Mouse (Mus musculus) midbrain, embryonic 13.5 days (tissue): ENCODE data around the gene BC048507. TPM values are rescaled to one million over a fixed set of nuclear protein-coding genes. Genes with fewer than 3 reads are reported as not detected.
"Not testable (repeated sequence)": the region's sequence is repeated elsewhere in the genome, so short reads cannot be mapped to it uniquely, and the experiment has no call there.

Experiments
- ATAC-seq: fragments of 200-750 bp; cut with Nextera tagmentation; 2 replicates; pipeline ENCODE4 v1.8.0; 2017; ENCODE audit warnings: mild to moderate bottlenecking, moderate TSS enrichment, moderate library complexity
- H3K27ac ChIP-seq: fragments of 300-500 bp; sonication (generic); 2 replicates; pipeline ENCODE4 v1.5.1; 2015; ENCODE audit warnings: inconsistent platforms, mild to moderate bottlenecking, moderate library complexity
- H3K27me3 ChIP-seq: fragments of 300-500 bp; sonication (generic); 2 replicates; pipeline ENCODE4 v1.6.1; 2015; ENCODE audit warnings: mild to moderate bottlenecking, inconsistent platforms
- H3K36me3 ChIP-seq: fragments of 300-500 bp; sonication (generic); 2 replicates; pipeline ENCODE4 v1.6.1; 2015; ENCODE audit warnings: mild to moderate bottlenecking, inconsistent platforms
- H3K4me1 ChIP-seq: fragments of 300-500 bp; sonication (generic); replicated peaks from 2 replicates; pipeline ENCODE4 v1.6.1; 2015; ENCODE audit warnings: inconsistent platforms
- H3K4me2 ChIP-seq: fragments of 300-500 bp; sonication (generic); replicated peaks from 2 replicates; pipeline ENCODE4 v1.6.1; 2015; ENCODE audit warnings: moderate library complexity, mild to moderate bottlenecking, inconsistent platforms
- H3K4me3 ChIP-seq: fragments of 300-500 bp; sonication (generic); replicated peaks from 2 replicates; pipeline ENCODE4 v1.5.1; 2015; ENCODE audit warnings: mild to moderate bottlenecking, inconsistent platforms
- H3K9ac ChIP-seq: fragments of 300-500 bp; sonication (generic); replicated peaks from 2 replicates; pipeline ENCODE4 v1.6.1; 2015; ENCODE audit warnings: mild to moderate bottlenecking, inconsistent platforms
- H3K9me3 ChIP-seq: fragments of 300-500 bp; sonication (generic); 2 replicates; pipeline ENCODE4 v1.6.1; 2016; ENCODE audit warnings: mild to moderate bottlenecking, inconsistent platforms
- WGBS: fragments of 180-500 bp; shearing (Covaris S2); methylation state at CpG from one replicate; pipeline ENCODE4 v1.1.7; 2015; 5-methylcytosine and 5-hydroxymethylcytosine counted together
- polyA plus RNA-seq: library from polyadenylated mRNA; unstranded; fragments of >200 nt; fragmentation: Nextera tagmentation; extraction: Ambion mirVana; gene quantifications from 2 replicates; pipeline ENCODE4 v1.2.1, GENCODE M21; 2015

Gene BC048507
- polyA plus RNA-seq = not detected in 2 replicates

- no peaks in the 10 kb centered on the region for H3K36me3 ChIP-seq
- ATAC-seq = no peak
- H3K27me3 ChIP-seq = no peaks in the 10 kb centered on the region
- 0 out of 2 replicates have a peak, but pooled peaks cover 2% of the 10 kb centered on the region for H3K9me3 ChIP-seq
- H3K4me2 ChIP-seq = no peak within 1 kb of the TSS
- H3K9ac ChIP-seq = no peak within 1 kb of the TSS
- 86% methylated on average over 11 of the region's 11 CpGs for WGBS
- no peak within 1 kb of the TSS for H3K27ac ChIP-seq
- H3K4me3 ChIP-seq = no peak within 1 kb of the TSS
- H3K4me1 ChIP-seq = no peaks in the 10 kb centered on the region
Observed at GRCm38 (mm10) chr13:67863026-67863425, at the start of gene BC048507. Gene BC048507 (plus strand): TSS chr13:67863326.

GRCm38 (mm10) chr13:67813710-67814660 is 49.1 kb upstream of the BC048507 start, which contains the start of gene Zfp273:
Gene Zfp273 (plus strand): TSS chr13:67813740.
- Histone ChIP-seq H3K4me1 (peaks cover 7% of the 10 kb centered on the region; the same call in 1 of the 2 replicates), H3K27ac (peak within 1 kb of the TSS; percentile 78), H3K9ac (peak within 1 kb of the TSS; percentile 76), H3K9me3 (peaks cover 5% of the 10 kb centered on the region), H3K36me3 (peaks cover 18% of the 10 kb centered on the region), H3K4me3 (peak within 1 kb of the TSS; percentile 86), H3K4me2 (peak within 1 kb of the TSS; percentile 72), H3K27me3 (no peaks in the 10 kb centered on the region)
- ATAC-seq = peak; percentile 96
- WGBS = 4% methylated on average over 31 of the region's 31 CpGs

GRCm38 (mm10) chr13:67818636-67819035 is 44.5 kb upstream of the BC048507 start:
- H3K4me2 ChIP-seq = no peak overlapping the region

GRCm38 (mm10) chr13:67830911-67831336 is 32.2 kb upstream of the BC048507 start, which contains the start of gene Gm10037:
Gene Gm10037 (plus strand): TSS chr13:67831106.
- WGBS = 1% methylated on average over 14 of the region's 14 CpGs
- peak; percentile 82 for ATAC-seq
- peak within 1 kb of the TSS; percentile 66 for H3K4me2 ChIP-seq
- peaks cover 3% of the 10 kb centered on the region; the same call in 1 of the 2 replicates for H3K9me3 ChIP-seq
- no peak within 1 kb of the TSS for H3K27ac ChIP-seq
- H3K27me3 ChIP-seq = no peaks in the 10 kb centered on the region
- peak within 1 kb of the TSS; percentile 67 for H3K9ac ChIP-seq
- H3K4me3 ChIP-seq = peak within 1 kb of the TSS; percentile 59
- peaks cover 5% of the 10 kb centered on the region for H3K4me1 ChIP-seq
- peaks cover 12% of the 10 kb centered on the region for H3K36me3 ChIP-seq

More at GRCm38 (mm10) chr13:67818636-67819035, 44.5 kb upstream of the BC048507 start:
- Histone ChIP-seq H3K9me3 (peaks cover 9% of the 10 kb centered on the region), H3K27me3 (no peaks in the 10 kb centered on the region), H3K9ac (no peak overlapping the region), H3K36me3 (peaks cover 46% of the 10 kb centered on the region), H3K4me1 (peaks cover 7% of the 10 kb centered on the region; the same call in 1 of the 2 replicates), H3K27ac (no peak overlapping the region), H3K4me3 (no peak overlapping the region)
- no peak for ATAC-seq
- whole genome bisulfite sequencing = 92% methylated on average over 1 of the region's 1 CpGs

GRCm38 (mm10) chr13:67833137-67833536 is 30.0 kb upstream of the BC048507 start:
- H3K4me3 ChIP-seq, H3K4me2 ChIP-seq, H3K27ac ChIP-seq, ATAC-seq, H3K27me3 ChIP-seq, H3K36me3 ChIP-seq, H3K9ac ChIP-seq, H3K9me3 ChIP-seq, H3K4me1 ChIP-seq: not testable (repeated sequence)

GRCm38 (mm10) chr13:67843775-67844118 is 19.4 kb upstream of the BC048507 start:
- ATAC-seq = peak; percentile 6; the same call in 1 of the 2 replicates
- 50% methylated on average over 6 of the region's 6 CpGs for WGBS

GRCm38 (mm10) chr13:67844119-67844852 is 18.8 kb upstream of the BC048507 start:
- Histone ChIP-seq H3K4me1 (peaks cover 5% of the 10 kb centered on the region), H3K36me3 (no peaks in the 10 kb centered on the region), H3K4me2 (peak overlapping the region; percentile 54), H3K4me3 (peak overlapping the region; percentile 41), H3K27ac (peak overlapping the region; percentile 48), H3K27me3 (no peaks in the 10 kb centered on the region), H3K9ac (peak overlapping the region; percentile 62), H3K9me3 (no peaks in the 10 kb centered on the region)
- ATAC-seq = peak; percentile 89
- WGBS = under 1% methylated on average over 13 of the region's 19 CpGs

More at GRCm38 (mm10) chr13:67843775-67844118, 19.4 kb upstream of the BC048507 start:
- H3K4me3 ChIP-seq = peak overlapping the region; percentile 41
- H3K27me3 ChIP-seq = no peaks in the 10 kb centered on the region
- H3K27ac ChIP-seq = peak overlapping the region; percentile 48
- no peaks in the 10 kb centered on the region for H3K9me3 ChIP-seq
- peaks cover 5% of the 10 kb centered on the region for H3K4me1 ChIP-seq
- H3K36me3 ChIP-seq = no peaks in the 10 kb centered on the region
- H3K4me2 ChIP-seq = peak overlapping the region; percentile 54
- peak overlapping the region; percentile 62; the same call in 1 of the 2 replicates for H3K9ac ChIP-seq

GRCm38 (mm10) chr13:67844853-67845194 is 18.3 kb upstream of the BC048507 start:
- Histone ChIP-seq H3K4me2 (peak overlapping the region; percentile 54), H3K9me3 (no peaks in the 10 kb centered on the region), H3K4me3 (peak overlapping the region; percentile 41), H3K36me3 (no peaks in the 10 kb centered on the region), H3K9ac (peak overlapping the region; percentile 54), H3K4me1 (peaks cover 5% of the 10 kb centered on the region), H3K27me3 (no peaks in the 10 kb centered on the region), H3K27ac (peak overlapping the region; percentile 30; the same call in 1 of the 2 replicates)
- ATAC-seq = peak; percentile 74
- 18% methylated on average over 8 of the region's 8 CpGs for WGBS

GRCm38 (mm10) chr13:67850361-67850760 is 12.8 kb upstream of the BC048507 start:
- no peaks in the 10 kb centered on the region for H3K4me1 ChIP-seq
- H3K27ac ChIP-seq = no peak overlapping the region
- no peaks in the 10 kb centered on the region for H3K36me3 ChIP-seq
- 83% methylated on average over 3 of the region's 3 CpGs for WGBS
- H3K4me3 ChIP-seq = no peak overlapping the region
- no peaks in the 10 kb centered on the region for H3K27me3 ChIP-seq
- H3K9me3 ChIP-seq = no peaks in the 10 kb centered on the region
- no peak overlapping the region for H3K9ac ChIP-seq
- H3K4me2 ChIP-seq = no peak overlapping the region
- ATAC-seq = no peak

- no peak for ATAC-seq
- no peaks in the 10 kb centered on the region for H3K9me3 ChIP-seq
- no peak overlapping the region for H3K9ac ChIP-seq
- H3K27me3 ChIP-seq = no peaks in the 10 kb centered on the region
- WGBS = 91% methylated on average over 6 of the region's 6 CpGs
- H3K4me3 ChIP-seq = no peak overlapping the region
- no peak overlapping the region for H3K4me2 ChIP-seq
- no peaks in the 10 kb centered on the region for H3K4me1 ChIP-seq
- H3K27ac ChIP-seq = no peak overlapping the region
- H3K36me3 ChIP-seq = no peaks in the 10 kb centered on the region
Observed at GRCm38 (mm10) chr13:67853130-67853529, 10.0 kb upstream of the BC048507 start.

- H3K4me3 ChIP-seq = no peak overlapping the region
- H3K27me3 ChIP-seq = no peaks in the 10 kb centered on the region
- ATAC-seq = no peak
- H3K9ac ChIP-seq = no peak overlapping the region
- no peaks in the 10 kb centered on the region for H3K4me1 ChIP-seq
- no peak overlapping the region for H3K4me2 ChIP-seq
- no peaks in the 10 kb centered on the region for H3K36me3 ChIP-seq
- H3K9me3 ChIP-seq = no peaks in the 10 kb centered on the region
- 93% methylated on average over 2 of the region's 2 CpGs for WGBS
- no peak overlapping the region for H3K27ac ChIP-seq
Observed at GRCm38 (mm10) chr13:67853983-67854382, 9.1 kb upstream of the BC048507 start.

GRCm38 (mm10) chr13:67857317-67857716 is 5.8 kb upstream of the BC048507 start:
- no peaks in the 10 kb centered on the region for H3K9me3 ChIP-seq
- 9% methylated on average over 1 of the region's 1 CpGs for WGBS
- ATAC-seq = no peak
- no peak overlapping the region for H3K27ac ChIP-seq
- H3K4me1 ChIP-seq = no peaks in the 10 kb centered on the region
- no peaks in the 10 kb centered on the region for H3K36me3 ChIP-seq
- H3K27me3 ChIP-seq = no peaks in the 10 kb centered on the region
- no peak overlapping the region for H3K4me2 ChIP-seq
- H3K4me3 ChIP-seq = no peak overlapping the region
- no peak overlapping the region for H3K9ac ChIP-seq
